Mouse (Mus musculus): ENCODE data around the gene Hoxd11.

Gene Hoxd11

DNA sequence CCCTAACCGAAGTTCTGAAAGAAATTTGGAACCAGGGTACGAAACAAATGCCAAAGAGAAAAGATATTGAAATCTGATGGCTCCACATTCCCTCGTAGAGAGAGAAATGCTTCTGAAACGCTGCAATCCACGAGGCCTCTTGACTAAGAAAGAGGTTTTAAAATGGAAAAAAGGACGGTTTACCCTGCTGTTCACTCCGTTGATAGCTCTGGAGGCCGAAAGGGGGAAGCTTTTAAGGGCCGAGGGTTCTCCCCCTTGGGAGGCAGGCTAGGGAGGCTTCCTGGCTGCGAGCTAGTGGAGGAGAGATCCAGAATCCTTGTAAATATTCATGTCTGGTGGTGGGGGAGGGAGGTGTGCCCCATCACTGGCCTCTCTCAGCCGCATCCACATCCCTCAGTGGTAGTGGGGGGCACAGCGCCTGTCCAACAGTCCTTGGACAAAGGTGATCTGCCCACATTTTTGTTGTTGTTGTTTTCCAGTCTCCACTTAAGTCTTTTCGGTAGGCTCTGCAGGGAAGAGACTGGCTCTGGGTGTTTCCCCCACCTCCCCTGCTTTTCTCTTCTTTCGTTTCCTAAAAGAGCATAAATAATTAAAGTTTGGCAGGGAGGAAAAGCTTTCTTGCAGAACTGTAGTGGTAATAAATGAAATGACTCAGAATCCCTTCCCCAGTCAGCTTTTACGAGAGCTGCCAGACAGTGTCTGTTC, at the start of gene Hoxd11:
Gene Hoxd11 (plus strand): TSS at position 667 of the 705 bp plus-strand sequence.
- no peak for DNase-seq (ENCODE audit: extremely low read depth, insufficient read length, low spot score)

DNA sequence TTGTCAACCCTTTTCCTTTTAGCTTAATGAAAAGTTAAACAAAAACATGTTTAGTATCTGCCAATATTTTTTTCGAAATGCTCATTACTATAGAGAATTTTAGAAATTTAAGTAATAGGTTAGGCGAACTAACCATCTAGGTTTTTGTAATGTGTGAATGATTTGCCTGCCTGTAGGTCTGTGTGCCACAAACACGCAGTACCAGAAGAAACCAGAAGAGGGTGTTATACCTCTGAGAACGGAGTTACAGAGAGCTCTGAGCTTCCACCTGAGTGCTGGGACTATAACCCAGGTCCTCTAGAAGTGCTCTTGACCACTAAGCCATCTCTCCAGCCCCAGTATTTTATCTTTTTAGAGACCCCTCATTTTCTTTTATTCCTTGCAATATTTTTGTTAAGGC, 43.9 kb upstream of the Hoxd11 start:
- no peak for DNase-seq (ENCODE audit: extremely low read depth, insufficient read length, low spot score)

DNA sequence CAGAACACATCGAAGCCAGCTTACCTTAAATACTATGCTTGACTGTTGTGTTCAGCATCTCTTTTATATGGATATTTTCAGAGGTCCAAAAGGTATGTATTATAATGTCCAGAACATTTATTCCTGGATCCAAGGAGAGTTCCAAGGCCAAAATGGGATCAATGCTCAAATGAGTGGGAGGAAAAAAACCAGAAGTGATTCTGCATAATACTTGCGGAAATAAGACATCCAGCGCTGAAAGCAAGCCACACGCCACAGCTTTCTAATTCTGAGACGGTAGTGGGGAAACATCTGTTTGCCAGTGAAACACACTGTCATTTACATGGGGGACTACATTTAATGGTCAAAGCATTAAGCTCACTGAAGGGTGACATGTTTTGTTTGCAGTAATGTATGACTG, 36.9 kb upstream of the Hoxd11 start:
- no peak for DNase-seq (ENCODE audit: extremely low read depth, insufficient read length, low spot score)

DNA sequence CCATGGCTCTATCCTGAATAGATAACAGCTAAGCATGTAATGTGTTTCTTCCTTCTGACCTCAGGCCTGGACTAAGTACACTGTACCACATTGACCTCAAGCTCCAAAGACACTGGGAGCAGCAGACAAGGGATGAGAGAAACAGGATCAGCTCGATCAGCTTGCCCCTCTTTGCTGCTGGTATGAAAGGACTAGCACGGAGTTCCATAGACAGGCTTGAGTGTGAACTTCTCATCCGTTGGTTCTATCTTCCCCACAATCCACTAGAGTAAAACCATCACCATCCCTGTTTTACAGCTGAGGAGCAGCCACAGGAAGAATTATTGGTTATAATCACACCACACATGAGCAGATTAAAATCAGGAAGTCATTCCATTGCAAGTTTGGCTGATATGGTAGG, 33.7 kb upstream of the Hoxd11 start:
- no peak for DNase-seq (ENCODE audit: extremely low read depth, insufficient read length, low spot score)

DNA sequence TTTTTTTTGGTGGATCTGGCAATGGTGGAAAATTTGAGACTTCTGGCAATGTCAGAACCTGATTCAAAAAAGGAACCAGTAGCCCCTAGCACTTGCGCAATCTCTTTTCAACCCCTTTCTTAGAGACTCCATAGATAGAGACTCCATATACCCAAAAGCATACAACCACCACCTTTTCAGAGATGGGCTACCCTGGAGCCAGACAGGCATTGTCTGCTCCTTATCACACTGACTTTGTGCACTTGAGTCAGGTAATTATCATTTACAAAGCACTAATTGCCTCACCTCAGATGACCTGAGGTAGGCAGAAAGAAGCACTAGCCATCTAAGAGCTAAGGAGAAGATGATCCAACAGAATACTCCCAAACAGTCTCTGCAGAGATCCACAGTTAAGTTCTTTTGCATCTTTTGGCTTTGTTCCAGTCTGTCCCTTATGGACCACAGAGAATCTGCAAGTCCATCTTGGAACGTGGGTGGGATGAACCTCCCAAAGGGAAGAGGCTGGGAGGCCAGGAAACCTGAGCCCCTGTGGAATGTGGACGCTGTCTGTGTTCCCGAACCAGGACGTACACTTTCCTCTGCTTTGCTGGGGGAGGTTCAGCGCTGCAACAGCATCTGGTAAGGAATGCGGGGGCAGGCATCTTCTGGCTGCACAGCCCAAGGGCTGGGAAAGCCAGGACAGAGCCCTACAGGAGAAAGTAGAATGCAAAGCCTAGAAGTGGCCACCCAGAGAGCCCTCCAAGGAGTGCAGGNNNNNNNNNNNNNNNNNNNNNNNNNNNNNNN, 32.1 kb upstream of the Hoxd11 start:
- DNase-seq (ENCODE audit: extremely low read depth, insufficient read length, low spot score) = no peak

DNA sequence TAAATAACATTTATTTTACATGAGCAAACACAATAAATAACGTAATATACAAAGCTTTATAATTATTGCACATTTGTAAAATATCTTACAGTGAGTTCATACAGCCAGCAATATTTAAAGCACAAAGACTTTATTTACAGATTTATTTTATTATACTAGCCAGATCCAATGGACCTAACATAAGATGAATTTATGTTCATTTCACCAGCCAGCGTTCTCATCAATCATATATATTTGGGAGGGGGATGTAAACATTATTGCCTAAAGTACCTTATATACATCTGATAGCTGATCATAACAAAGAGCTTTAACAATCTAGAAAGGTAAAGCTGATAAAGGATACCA, 26.4 kb upstream of the Hoxd11 start:
- DNase-seq (ENCODE audit: extremely low read depth, insufficient read length, low spot score) = no peak

DNA sequence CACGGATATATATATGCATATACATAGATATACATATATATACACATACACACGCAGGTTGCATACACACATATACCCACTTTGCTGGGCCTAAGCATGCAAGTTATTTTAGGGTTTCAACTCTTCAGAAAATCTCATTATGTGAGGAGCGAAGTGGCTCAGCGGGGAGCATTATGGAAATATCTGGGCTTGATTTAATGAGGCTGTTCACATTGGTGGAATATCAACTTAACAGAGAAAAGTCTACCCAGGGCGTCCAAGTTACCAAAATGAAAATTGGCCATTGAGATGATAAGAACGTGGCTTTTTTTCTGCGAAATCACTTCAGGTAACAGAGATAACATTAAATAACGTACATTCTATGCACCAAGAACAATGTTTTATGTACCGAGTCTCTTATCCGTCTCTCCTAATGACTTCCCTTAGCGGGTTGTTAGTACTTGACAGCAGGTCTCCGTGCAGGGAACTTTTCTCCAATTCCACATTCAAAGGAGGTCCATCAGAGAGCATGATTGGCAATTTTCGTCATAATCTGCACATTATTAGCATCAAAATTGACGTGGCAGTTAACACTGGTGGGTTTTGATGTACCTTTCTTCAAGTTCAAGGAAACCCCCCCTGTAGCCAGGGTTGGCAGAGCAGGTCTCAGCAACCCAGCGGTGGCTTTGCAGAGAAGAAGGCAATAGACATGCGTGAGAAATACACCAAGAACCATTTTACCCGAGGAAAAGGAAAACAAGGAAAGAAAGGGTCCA, 25.4 kb upstream of the Hoxd11 start:
- DNase-seq (ENCODE audit: extremely low read depth, insufficient read length, low spot score) = no peak

DNA sequence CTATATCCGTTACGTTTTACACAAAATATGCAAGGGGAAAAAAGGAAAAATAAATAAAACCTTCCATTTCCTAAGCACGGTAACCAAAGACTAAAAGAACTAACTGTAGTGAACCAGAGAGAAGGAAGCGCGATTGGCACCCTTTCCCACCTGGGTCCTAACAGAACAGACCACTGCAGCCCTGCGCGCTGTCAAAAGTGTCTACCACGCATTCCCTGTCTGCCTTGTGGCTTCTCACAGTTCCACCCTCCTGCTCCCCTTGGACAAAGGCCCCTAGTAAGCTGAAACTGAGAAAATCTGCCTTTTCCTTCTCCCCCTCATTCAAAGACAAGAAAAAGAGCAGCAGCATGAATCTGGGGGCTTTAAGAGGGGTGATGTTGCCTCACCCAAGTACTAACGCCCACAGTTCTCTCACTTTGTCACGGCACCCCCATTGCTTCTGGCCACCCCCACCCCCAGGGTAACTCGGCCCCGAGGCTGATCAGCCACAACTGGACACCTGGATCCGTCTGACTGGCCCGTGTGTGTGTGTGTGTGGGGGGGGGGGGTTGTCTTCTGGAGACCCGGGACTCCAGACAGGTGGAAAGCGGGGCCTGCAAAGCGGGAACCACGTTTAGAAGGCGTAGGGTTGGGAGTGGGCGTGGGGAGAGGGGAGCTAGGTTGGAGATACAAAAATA, 24.5 kb upstream of the Hoxd11 start:
- no peak for DNase-seq (ENCODE audit: extremely low read depth, insufficient read length, low spot score)

DNA sequence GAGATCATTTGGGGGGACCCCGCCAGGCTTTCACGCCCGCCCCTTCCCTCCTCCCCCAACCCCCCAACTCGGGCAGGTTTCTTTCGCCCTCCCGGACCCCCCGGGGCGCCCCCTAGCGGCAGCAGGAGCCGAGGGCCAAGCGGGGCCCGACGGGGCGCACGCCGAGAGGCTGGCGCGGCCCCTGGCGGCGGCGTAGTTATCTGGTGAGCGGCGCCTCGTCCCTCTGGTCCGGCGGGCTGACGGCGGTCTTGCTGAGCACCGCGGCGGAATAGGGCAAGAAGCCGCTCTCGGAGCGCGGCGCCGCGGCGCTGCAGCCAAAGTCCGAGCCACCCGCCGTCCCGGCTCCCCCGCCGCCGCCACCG, 24.0 kb upstream of the Hoxd11 start:
- DNase-seq (ENCODE audit: extremely low read depth, insufficient read length, low spot score) = no peak

DNA sequence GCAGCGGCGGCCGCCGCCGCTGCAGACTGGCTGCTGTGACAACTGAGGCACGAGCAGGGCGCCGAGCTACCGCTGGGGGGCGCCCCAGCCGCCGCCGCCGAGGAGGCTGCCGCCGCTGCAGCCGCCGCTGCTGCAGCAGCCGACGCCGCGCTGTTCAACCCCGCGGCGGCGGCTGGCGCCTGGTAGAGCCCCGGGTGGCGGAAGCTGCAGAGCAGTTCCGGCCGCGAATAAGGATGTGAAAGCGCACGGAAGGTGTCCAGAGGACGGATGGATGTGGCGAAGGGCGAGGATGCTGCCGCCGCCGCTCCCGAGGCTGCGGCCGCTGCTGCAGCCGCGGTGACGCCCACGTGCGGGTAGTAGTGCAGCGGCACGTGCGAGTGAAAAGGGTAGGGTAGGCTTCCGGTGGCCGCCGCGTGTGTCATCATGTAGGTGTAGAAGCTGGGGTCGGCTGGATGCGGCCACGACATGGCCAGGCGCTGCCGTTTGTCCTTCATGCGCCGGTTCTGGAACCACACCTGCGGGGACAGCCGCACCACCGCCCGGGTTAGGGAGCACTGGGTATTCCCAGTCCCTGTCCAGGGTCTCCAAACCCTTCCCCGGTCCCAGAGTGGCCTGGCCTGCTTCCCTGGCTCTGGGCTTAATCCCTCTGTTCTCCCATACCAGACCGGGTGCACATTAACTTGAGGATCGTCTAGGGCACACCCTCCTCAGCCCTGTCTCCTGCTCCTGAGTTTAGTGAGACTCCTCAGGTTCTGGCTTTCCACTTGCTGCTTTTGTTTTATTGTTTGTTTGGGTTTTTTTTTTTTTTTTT, 23.3 kb upstream of the Hoxd11 start:
- no peak for DNase-seq (ENCODE audit: extremely low read depth, insufficient read length, low spot score)

DNA sequence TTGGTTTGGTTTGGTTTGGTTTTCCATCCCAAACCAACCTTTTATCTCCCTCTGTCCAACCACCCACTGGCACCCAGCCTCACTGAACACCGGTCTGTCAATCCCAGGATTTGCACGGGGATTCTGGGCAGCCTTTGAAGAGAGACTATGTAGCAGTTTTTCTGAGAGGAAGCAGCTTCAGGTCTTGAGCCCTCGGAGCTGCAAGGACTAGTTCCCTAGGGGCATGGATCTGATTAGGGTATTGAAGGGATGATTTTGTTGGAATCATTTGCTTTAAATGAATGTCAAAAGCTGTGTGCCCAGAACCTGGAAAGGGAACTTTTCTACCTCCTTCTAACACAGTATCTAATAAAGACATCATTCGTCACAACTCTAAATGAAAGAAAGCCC, 22.7 kb upstream of the Hoxd11 start:
- no peak for DNase-seq (ENCODE audit: extremely low read depth, insufficient read length, low spot score)

DNA sequence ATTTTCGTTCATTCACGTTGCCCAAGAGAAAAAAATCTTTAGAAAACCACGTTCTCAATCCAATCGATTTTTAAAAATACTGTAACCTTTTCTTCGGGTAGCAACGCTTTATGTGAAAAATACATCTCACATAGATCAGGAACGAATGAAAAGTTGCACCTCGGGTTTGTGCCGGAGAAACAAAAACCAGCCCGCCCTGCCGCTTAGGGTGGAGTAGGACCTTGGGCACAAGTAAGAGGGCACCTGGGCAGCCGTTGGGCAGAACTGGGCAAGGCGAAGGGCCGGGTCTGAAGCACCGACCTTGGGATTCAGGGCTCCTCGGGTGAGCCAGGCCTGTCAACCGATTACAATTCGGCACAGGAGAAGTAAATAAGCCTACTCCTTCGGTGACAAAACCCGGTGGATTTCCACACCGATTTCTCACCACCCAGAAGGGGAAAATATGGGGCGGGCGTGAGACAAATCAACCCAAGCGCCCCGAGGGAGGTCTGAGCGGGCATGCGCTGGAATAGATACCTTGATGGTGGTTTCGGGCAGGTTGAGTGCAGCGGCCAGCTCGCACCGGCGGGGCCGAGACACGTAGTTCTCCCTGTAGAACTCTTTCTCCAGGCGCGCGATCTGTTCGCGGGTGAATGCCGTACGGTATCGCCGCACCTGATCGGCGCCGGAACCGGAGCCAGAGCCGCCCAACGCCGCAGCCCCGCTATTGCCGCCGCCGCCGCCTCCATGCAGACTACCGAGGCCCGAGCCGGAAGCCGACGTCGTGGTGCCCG, 21.9 kb upstream of the Hoxd11 start:
- no peak for DNase-seq (ENCODE audit: extremely low read depth, insufficient read length, low spot score)

DNA sequence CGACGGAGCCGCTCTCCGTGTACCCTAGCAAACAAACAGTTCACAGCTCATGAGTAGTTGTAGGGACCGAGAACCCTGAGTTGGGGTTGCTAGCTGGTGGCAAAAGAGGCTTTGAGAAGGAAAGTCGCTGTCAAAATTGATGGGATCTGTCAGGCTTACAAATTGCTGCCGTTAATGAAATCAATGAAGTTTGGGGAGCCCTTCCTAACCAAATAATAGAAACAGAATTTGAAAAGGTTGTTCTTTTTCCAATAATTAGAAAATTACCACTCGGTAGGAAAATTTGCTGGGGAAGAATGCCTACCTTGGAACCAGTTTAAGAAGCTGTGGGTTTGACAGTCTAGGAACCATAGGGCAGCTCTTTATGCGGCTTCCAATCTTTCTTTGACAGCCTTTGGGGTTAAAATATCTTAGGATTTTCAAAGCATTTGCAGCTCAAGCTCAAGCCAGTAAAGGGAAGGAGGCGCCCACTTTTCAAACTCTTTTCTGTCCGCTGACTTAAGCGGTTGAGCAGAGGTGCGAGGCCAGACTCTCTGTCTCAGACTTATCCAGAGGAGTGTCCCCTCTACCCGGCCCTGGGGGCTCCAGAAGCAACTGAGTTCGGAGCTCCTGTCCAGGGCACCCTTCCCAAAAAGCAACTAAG, 21.2 kb upstream of the Hoxd11 start:
- DNase-seq (ENCODE audit: extremely low read depth, insufficient read length, low spot score) = no peak

DNA sequence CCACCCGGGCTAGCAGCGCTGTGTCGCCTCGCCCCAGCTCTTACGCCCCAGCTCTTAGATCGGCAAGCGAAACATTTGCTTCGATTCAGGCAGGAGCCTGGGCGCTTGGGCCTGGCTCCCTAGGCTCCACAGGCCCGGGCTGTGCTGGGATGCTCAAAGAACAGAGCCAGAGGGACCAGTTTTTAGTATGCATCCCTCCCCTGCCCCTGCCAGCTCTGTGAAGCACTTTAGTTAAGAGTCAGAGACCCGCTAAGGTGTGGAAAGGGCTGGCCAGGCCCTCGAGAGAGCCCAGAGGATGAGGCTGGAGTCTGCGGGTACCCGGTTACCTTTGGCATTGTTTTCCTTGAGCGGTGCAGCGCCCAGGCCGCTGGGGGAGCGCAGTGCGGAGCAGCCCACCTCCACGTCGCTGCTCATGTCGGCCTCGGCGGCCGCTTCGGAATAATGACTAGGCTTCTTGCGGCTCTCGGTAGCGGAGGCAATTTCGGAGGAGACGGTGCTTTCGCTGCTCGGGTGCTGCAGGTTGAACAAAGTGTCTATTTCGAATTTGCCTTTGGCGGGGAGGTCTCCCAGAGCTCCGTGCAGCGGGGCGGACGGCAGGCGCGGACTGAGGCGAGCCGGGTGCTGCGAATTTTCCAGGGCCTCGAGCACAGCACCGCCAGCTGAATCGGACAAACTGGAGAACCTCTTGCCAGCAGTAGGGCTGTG, 20.5 kb upstream of the Hoxd11 start:
- no peak for DNase-seq (ENCODE audit: extremely low read depth, insufficient read length, low spot score)

DNA sequence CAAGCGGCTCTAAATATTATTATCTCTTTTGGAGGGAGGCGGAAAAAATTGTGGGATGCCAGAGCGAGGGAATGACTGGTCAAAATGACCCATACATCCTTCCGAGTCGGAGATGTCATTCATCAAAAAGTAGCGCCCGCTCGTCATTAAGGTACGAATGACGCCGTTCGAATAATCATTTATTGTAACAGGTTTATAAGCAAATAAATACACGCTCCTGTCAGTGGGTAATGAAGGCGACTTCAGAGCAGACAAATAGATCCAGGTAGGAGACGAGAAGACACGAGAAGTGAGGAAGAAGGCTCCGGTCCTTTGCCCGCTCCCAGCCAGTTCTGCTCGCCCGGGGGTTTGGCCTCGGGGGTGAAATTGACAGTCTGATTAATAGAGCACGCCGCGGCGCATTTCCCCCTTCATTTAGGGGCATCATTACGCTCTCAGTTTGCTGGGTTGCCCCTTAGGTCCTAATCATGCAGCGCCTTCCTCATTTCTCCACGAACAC, 19.8 kb upstream of the Hoxd11 start, which contains the start of gene Evx2:
Gene Evx2 (minus strand): TSS at position 51 of the 499 bp plus-strand sequence.
- no peak for DNase-seq (ENCODE audit: extremely low read depth, insufficient read length, low spot score)

DNA sequence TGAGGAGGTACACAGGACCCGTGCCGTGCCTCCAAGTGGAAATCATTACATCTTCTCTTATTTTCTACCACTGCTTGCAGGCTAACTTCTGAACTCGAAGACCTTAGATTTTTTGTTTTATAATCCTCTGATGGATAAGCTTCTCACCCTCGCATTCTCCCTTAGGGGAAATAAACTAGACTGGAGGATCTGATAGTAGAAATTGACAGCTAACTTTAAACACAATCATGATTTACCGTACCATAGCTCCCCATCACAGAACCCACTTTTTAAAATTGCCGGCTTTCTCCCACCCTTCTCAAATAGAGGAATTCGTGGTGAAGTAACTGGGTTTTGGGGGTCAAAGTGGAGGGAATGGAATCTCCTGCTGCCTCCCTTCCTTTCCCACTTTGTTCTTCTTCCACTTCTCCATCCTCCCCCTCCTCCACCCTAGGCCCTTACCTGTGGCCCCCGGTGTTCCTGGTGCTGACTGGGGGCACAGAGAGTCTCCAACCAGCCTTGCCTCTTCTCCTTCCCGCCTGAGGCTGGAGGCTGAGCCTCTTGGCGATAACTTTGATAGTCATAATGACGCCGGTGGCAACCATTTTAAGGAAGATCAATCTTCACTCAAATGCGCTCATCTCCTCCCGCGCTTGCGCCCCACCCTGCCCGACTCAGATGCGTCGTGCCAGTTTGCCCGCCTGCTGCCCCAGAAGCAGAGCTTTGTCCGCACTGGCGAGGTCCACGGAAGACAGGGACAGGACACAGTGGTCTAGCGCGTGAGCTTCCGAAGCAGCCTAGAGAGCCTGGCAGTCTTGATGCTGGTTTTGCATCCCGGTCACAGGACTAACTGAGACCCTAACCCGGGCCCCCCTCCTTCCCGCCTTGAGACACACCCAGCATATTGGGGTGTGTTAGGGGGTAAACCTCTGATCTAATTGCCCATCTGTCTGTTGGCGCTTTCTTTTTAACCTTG, 18.7 kb upstream of the Hoxd11 start:
- no peak for DNase-seq (ENCODE audit: extremely low read depth, insufficient read length, low spot score)

DNA sequence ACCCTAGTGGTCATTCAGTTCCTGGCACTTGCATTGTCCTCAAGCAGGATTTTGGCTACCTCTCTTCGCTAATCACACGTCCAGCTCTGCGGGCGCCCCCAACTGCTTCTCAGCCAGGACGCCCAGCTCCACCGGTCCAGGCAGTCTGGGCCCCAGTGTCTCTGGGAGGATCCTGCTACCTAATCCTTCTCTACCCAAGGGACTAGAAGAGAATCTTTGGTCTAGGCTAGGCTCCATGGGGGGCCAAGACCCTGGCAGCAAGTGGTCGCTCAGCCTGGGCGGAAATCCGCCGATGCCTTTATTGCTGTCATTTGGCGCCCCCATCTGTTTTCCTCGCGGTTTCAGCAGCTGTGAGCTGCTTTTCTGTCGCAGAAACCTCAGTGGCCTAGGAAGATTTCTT, 17.7 kb upstream of the Hoxd11 start:
- DNase-seq (ENCODE audit: extremely low read depth, insufficient read length, low spot score) = no peak
